Mouse (Mus musculus) neural tube, embryonic 11.5 days (tissue): Measurements from ENCODE around the gene Gal3st3. TPM values are rescaled to one million over a fixed set of nuclear protein-coding genes. Genes with fewer than 3 reads are reported as not detected.
"Not testable (repeated sequence)": the region's sequence is repeated elsewhere in the genome, so short reads cannot be mapped to it uniquely, and the experiment has no call there.

Source experiments
- ATAC-seq: fragments of 200-750 bp; cut with Nextera tagmentation; 2 replicates; pipeline ENCODE4 v1.8.0; 2017; ENCODE audit warnings: moderate number of reproducible peaks, mild to moderate bottlenecking, moderate TSS enrichment, moderate library complexity; ENCODE audit not compliant: insufficient read depth, low FRiP score, low TSS enrichment
- DNase-seq: peaks from one replicate; pipeline ENCODE4 v3.0.0-alpha.2; 2015; ENCODE audit warnings: low spot score
- H3K27ac ChIP-seq: fragments of 300-500 bp; sonication (generic); 2 replicates; pipeline ENCODE4 v1.5.1; 2014; ENCODE audit warnings: low read depth, mild to moderate bottlenecking, low read length
- H3K27me3 ChIP-seq: fragments of 300-500 bp; sonication (generic); 2 replicates; pipeline ENCODE4 v1.6.1; 2014; ENCODE audit warnings: mild to moderate bottlenecking, low read length, mixed read lengths; ENCODE audit not compliant: control insufficient read depth, insufficient read depth
- H3K36me3 ChIP-seq: fragments of 300-500 bp; sonication (generic); 2 replicates; pipeline ENCODE4 v1.6.1; 2014; ENCODE audit warnings: mild to moderate bottlenecking, low read length, moderate library complexity, mixed read lengths; ENCODE audit not compliant: control insufficient read depth, insufficient read depth
- H3K4me1 ChIP-seq: fragments of 300-500 bp; sonication (generic); 2 replicates; pipeline ENCODE4 v1.6.1; 2014; ENCODE audit warnings: low read length, mixed read lengths; ENCODE audit not compliant: control insufficient read depth, insufficient read depth
- H3K4me2 ChIP-seq: fragments of 300-500 bp; sonication (generic); 2 replicates; pipeline ENCODE4 v1.6.1; 2014; ENCODE audit warnings: low read depth, mild to moderate bottlenecking, moderate library complexity
- H3K4me3 ChIP-seq: fragments of 300-500 bp; sonication (generic); 2 replicates; pipeline ENCODE4 v1.5.1; 2014; ENCODE audit warnings: low read depth, low read length
- H3K9ac ChIP-seq: fragments of 300-500 bp; sonication (generic); 2 replicates; pipeline ENCODE4 v1.6.1; 2014; ENCODE audit warnings: mild to moderate bottlenecking, low read length
- H3K9me3 ChIP-seq: fragments of 300-500 bp; sonication (generic); 2 replicates; pipeline ENCODE4 v1.6.1; 2016; ENCODE audit warnings: low read length; ENCODE audit not compliant: control insufficient read depth
- WGBS: fragments of 180-500 bp; shearing (Covaris S2); extraction: QIAGEN DNeasy Blood & Tissue Kit; methylation state at CpG from one replicate; pipeline ENCODE4 v1.1.7; 2014; 5-methylcytosine and 5-hydroxymethylcytosine counted together
- polyA plus RNA-seq: library from polyadenylated mRNA; unstranded; fragments of >200 nt; fragmentation: Nextera tagmentation; extraction: Ambion mirVana; gene quantifications from 2 replicates; pipeline ENCODE4 v1.2.1, GENCODE M21; 2014

Gene Gal3st3
- polyA plus RNA-seq, 1 experiment from 2014 or later, result 17.8 TPM

DNA sequence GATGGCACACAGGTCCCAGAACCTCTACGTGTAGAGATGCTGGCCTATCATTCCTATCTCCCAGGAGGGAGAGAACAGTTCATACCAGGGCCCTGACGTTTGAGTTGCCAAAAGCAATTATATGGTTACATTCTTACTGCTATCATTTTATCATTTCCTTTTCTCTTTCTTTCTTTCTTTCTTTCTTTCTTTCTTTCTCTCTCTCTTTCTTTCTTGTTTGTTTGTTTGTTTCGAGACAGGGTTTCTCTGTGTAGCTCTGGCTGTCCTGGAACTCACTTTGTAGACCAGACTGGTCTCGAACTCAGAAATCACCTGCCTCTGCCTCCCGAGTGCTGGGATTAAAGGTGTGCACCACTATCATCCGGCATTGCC is 51.4 kb downstream of the Gal3st3 start, which contains the start of gene Cst6:
Cst6 (minus strand) TSS at position 73 of the 372 bp plus-strand sequence.
- peak within 1 kb of the TSS; percentile 44 for H3K9ac ChIP-seq
- not testable (repeated sequence) for H3K36me3 ChIP-seq, H3K4me1 ChIP-seq, H3K27ac ChIP-seq, ATAC-seq, H3K9me3 ChIP-seq, H3K27me3 ChIP-seq, DNase-seq
- 61% methylated on average over 6 of the region's 6 CpGs for WGBS
- peak within 1 kb of the TSS; percentile 35 for H3K4me3 ChIP-seq
- H3K4me2 ChIP-seq, result peak within 1 kb of the TSS; percentile 66

- no peak for DNase-seq
- no peak overlapping the region for H3K4me3 ChIP-seq
- H3K27ac ChIP-seq, result no peak overlapping the region
- WGBS, result 85% methylated on average over 2 of the region's 2 CpGs
- no peak overlapping the region for H3K9ac ChIP-seq
- no peak overlapping the region for H3K4me2 ChIP-seq
- no peaks in the 10 kb centered on the region for H3K27me3 ChIP-seq
- H3K36me3 ChIP-seq, result no peaks in the 10 kb centered on the region; the same call in 1 of the 2 replicates
- ATAC-seq, result no peak
- no peaks in the 10 kb centered on the region for H3K4me1 ChIP-seq
- no peaks in the 10 kb centered on the region for H3K9me3 ChIP-seq
Measured at GRCm38 (mm10) chr19:5353609-5354008, 55.5 kb downstream of the Gal3st3 start.

DNA sequence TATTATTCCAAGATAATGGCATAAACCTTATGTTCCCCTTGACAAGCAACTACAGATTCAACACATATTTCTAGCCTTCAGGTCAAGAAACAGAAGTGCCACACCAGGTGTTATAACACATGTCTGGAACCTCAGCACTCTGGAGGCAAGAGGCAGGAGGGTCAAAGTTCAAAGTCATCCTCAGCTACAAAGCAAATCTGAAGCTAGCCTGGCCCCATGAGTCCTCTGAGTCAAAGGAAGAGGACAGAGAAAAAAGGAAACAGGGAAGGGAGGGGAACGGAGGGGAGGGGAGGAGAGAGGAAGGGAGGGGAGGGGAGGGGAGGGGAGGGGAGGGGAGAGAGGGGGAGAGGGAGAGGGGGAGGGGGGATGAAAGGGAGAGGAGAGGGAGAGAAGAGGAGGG is 57.9 kb downstream of the Gal3st3 start:
- ATAC-seq, result no peak
- no CpG with 5 or more reads among the region's 1 CpGs for WGBS
- H3K9me3 ChIP-seq, result no peaks in the 10 kb centered on the region

More for the DNA sequence above, 57.9 kb downstream of the Gal3st3 start:
- Histone ChIP-seq H3K4me2 (no peak overlapping the region), H3K4me1 (no peaks in the 10 kb centered on the region), H3K4me3 (no peak overlapping the region), H3K27ac (no peak overlapping the region), H3K36me3 (no peaks in the 10 kb centered on the region; the same call in 1 of the 2 replicates), H3K9ac (no peak overlapping the region), H3K27me3 (no peaks in the 10 kb centered on the region)
- no peak for DNase-seq

Other genes with a start within 250 kb of the Gal3st3 start
- 1.1 and 2.3 TPM in 2 replicates for gene Rin1, start 247.8 kb upstream of the Gal3st3 start, polyA plus RNA-seq
- gene Cd248, start 230.3 kb upstream of the Gal3st3 start, polyA plus RNA-seq, result 30.1 and 34.7 TPM in 2 replicates
- gene Tmem151a, start 212.8 kb upstream of the Gal3st3 start, polyA plus RNA-seq, result 1.8 and 2.0 TPM in 2 replicates
- 80.4 and 88.0 TPM in 2 replicates for gene Yif1a, start 209.8 kb upstream of the Gal3st3 start, polyA plus RNA-seq
- 110 and 127 TPM in 2 replicates for gene Cnih2, start 199.8 kb upstream of the Gal3st3 start, polyA plus RNA-seq
- 250 and 266 TPM in 2 replicates for gene Rab1b, start 191.3 kb upstream of the Gal3st3 start, polyA plus RNA-seq
- gene Klc2, start 179.8 kb upstream of the Gal3st3 start, polyA plus RNA-seq, result 40.2 and 43.5 TPM in 2 replicates
- 29.8 and 30.5 TPM in 2 replicates for gene Pacs1, start 25.2 kb upstream of the Gal3st3 start, polyA plus RNA-seq
- 405 and 416 TPM in 2 replicates for gene Sf3b2, start 2.9 kb upstream of the Gal3st3 start, polyA plus RNA-seq
- not detected in 2 replicates for gene Catsper1, start 37.4 kb downstream of the Gal3st3 start, polyA plus RNA-seq
- 1.8 and 1.9 TPM in 2 replicates for gene Cst6, start 51.2 kb downstream of the Gal3st3 start, polyA plus RNA-seq
- gene Eif1ad, start 68.4 kb downstream of the Gal3st3 start, polyA plus RNA-seq, result 71.5 and 77.3 TPM in 2 replicates
- gene Banf1, start 68.8 kb downstream of the Gal3st3 start, polyA plus RNA-seq, result 440 and 442 TPM in 2 replicates
- gene Sart1, start 90.4 kb downstream of the Gal3st3 start, polyA plus RNA-seq, result 78.5 and 79.9 TPM in 2 replicates
- gene Tsga10ip, start 104.2 kb downstream of the Gal3st3 start, polyA plus RNA-seq, result 0.31 TPM in 1 of 2 replicates, not detected in the other
- 197 and 205 TPM in 2 replicates for gene Drap1, start 126.6 kb downstream of the Gal3st3 start, polyA plus RNA-seq
- gene AI837181, start 126.8 kb downstream of the Gal3st3 start, polyA plus RNA-seq, result 39.9 and 43.0 TPM in 2 replicates
- not detected in 2 replicates for gene Fosl1, start 149.2 kb downstream of the Gal3st3 start, polyA plus RNA-seq
- 7.9 and 8.3 TPM in 2 replicates for gene Ccdc85b, start 159.6 kb downstream of the Gal3st3 start, polyA plus RNA-seq
- 110 and 119 TPM in 2 replicates for gene Fibp, start 162.3 kb downstream of the Gal3st3 start, polyA plus RNA-seq
- gene Ctsw, start 170.2 kb downstream of the Gal3st3 start, polyA plus RNA-seq, result 1.7 and 3.6 TPM in 2 replicates
- 55.5 and 55.6 TPM in 2 replicates for gene Efemp2, start 175.6 kb downstream of the Gal3st3 start, polyA plus RNA-seq
- 39.0 and 41.9 TPM in 2 replicates for gene Mus81, start 190.1 kb downstream of the Gal3st3 start, polyA plus RNA-seq
- gene Cfl1, start 192.1 kb downstream of the Gal3st3 start, polyA plus RNA-seq, result 3,817 and 3,867 TPM in 2 replicates
- gene 1700020D05Rik, start 205.5 kb downstream of the Gal3st3 start, polyA plus RNA-seq, result 0.31 TPM in 1 of 2 replicates, not detected in the other
- 20.9 and 23.0 TPM in 2 replicates for gene Snx32, start 212.2 kb downstream of the Gal3st3 start, polyA plus RNA-seq